Mouse (Mus musculus): ENCODE measurements around the gene Herpud2.
"Not testable (repeated sequence)": the region's sequence is repeated elsewhere in the genome, so short reads cannot be mapped to it uniquely, and the experiment has no call there.

Herpud2 gene

DNA sequence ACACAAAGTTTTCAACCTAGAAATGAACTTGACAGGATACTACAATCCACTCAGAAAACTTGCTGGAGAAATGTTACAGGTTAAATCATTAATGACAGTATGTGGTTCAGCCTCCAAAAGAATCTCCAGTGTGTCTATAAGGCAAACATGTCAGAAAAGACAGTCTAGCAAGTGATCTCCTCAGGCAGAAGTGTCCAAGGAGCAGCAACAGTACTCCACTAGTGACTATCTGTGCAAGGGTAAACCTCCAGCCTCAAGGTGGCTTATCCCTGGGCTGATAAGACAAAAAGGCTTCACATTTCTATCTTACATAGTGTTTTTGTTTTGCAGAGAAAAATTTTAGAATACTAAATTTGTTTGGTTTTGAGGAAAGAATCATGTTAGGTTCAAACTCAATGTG, 2.9 kb downstream of the Herpud2 start:
- in situ Hi-C loops (cut with MboI) = no loop called here

DNA sequence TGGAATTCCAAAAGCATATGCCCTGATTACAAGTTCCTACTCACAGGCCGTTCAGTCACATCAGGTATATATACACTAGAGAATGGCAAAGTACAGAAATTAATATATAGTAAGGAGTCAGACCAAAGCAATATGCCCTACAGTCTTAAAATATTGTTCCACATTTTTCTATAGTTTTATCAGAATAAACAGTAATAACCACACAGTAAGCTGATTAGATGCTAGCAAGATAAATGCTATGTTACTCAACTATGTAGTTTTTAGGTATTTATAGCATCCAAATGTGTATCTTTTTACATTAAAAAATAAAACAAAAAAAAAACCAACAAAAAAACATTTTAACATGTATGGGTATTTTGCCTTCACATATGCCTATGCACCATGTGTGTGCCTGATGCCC, 5.7 kb downstream of the Herpud2 start:
- in situ Hi-C loops (cut with MboI) = no loop called here

DNA sequence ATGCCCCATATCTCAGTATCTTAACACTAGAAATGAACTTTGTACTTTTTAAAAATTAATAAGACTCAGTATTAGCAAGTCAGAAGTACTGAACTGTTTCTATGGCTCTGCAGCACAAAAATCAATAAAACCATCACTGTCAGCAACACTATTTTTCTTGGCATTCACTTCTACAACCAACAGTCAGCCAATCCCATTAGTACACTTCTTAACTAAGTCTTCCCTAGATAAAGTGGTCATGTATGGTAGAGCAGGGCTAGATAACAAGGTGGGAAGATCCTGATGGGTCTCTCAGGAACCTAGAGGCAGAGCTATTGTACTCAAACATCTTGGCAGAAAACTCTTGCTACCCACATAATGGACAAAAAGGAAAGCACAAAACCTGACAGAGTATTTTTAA, 7.7 kb downstream of the Herpud2 start:
- in situ Hi-C loops (cut with MboI) = no loop called here

DNA sequence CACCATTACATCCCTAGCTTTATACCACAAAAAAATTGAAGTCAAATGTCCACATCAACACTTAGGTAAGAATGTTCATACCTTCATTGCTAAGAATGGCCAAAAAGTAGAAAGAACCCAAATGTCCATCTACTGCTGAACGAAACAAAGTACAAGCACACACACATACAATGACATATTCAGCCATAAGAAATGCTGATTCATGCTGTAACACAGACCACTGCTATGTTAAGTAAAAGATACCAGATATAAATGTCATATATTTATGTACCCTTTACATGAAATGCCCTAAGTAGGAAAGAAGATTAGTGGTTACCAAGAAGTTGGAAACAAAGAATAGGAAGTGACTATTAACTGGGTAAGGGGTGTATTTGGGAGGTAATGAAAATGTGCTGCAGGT, 8.6 kb downstream of the Herpud2 start:
- in situ Hi-C loops (cut with MboI) = no loop called here

DNA sequence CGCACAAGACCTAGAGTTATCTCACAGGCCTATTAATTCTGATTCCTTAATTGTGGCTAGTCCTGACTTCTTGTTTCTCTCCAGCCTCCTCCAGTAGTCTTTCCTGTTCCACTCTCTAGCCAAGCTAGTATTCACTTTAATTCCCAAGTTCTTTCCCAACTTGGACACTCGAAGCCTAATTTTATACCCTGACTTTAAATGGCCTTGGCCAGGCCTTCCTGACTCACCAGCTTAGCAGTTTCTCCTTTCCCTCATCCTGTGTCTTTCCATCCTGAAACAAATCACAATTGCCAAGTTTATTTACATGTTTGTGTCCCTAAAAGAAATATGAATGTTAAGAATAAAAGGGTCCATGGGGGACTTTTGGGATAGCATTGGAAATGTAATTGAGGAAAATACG, 9.6 kb downstream of the Herpud2 start:
- in situ Hi-C loops (cut with MboI) = no loop called here

DNA sequence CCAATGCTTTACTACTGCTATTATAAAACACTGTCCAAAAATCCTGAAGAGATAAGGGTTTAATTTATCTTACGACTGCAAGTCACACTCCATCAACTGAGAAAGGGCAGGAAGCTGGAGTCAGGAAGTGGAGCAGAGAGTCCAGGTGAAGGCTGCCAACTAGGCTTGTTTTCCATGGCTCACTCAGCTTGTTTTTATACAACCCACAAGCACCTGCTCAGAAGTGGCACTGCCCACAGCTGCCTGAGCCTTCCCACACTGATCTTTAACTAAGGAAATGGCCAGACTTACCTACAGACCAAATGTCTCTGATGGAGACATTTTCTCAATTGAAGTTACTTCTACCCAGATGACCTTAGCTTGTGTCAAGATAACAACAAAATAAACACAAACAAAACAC, 11.3 kb downstream of the Herpud2 start:
- in situ Hi-C loops (cut with MboI) = no loop called here

DNA sequence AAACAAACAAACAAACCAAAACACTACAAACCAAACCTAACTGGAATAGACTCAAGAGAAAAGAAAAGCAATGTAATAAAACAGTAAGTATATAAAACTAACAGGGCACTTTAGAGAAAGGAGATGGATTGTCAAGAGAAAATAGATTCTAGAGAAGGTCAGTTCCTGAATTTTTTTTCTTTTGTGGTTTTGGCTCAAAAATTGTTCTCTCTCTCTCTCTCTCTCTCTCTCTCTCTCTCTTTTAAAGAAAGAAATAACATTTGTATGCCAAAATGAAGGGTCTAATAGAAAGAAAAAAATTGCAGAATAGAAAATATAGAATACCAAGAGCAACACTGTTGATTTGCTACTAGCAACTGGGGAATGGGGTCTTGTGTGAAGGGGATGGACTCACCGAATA, 12.7 kb downstream of the Herpud2 start:
- in situ Hi-C loops (cut with MboI) = no loop called here

DNA sequence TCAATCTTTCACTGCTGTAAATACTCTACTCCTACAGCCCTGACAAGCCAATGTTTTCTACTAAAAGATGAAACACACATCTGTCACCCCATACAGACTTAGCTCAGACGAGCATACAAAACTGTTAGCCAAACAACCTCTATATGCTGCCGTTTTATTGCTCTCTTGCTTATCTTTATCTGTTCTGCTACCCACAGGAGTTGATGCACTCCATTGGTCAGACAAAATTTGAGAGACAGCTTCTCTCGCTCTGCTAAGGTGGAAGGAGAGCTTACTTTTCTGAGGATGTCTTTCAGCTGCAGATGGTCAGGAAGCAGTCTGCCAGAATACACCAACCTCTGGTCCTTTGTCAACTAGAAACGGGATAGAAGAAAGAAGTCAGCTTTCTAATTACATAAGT, 18.7 kb downstream of the Herpud2 start:
- in situ Hi-C loops (cut with MboI) = no loop called here

DNA sequence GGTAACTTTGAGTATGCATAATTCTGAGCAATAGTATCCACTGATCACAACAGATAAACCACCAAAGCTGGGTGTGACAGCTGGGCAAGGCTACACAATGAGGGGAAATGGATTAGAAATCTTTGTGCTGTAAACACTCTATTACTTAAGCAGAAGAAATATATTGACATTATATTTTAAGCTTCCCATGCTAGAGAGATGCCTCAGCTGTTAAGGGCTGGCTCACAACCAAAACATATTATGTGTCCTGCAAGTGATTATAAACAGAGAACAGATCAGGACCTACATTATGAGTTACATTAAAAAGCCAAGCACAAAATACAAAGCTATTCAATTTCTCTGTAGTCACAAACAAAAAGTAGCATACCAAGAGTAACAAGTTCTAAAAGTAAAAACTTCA, 19.4 kb downstream of the Herpud2 start:
- in situ Hi-C loops (cut with MboI) = no loop called here

DNA sequence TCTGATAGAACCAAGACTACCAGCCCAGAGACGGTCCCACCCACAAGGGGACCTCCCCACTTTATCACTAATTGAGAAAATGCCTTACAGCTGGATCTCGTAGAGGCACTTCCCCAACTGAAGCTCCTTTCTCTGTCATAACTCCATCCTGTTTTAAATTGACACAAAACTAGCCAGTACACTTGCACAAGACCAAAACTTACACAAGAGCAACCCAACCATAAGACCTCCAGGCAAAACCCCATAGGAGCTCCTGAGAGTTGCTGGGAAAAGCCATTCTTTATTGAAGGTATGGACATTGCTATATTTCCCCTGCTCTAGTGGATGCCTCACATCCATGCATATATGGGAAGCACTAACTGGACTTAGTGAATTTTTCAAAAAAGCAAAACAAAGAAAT, 27.6 kb downstream of the Herpud2 start:
- in situ Hi-C loops (cut with MboI) = no loop called here

DNA sequence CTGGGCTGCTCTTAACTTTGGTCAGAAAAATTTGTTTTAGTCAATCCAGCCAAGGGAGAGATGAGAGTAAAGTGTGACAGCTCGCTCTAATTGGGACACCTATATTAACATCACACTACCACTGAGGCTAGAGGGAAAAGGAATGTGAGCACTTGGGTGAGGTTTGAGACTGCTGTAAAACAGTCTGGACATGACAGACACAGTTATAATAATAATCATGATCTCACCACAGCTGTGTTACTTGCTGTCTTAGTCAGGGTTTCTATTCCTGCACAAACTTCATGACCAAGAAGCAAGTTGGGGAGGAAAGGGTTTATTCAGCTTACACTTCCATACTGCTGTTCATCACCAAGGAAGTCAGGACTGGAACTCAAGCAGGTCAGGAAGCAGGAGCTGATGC, 28.0 kb downstream of the Herpud2 start:
- in situ Hi-C loops (cut with MboI) = not testable (repeated sequence)

DNA sequence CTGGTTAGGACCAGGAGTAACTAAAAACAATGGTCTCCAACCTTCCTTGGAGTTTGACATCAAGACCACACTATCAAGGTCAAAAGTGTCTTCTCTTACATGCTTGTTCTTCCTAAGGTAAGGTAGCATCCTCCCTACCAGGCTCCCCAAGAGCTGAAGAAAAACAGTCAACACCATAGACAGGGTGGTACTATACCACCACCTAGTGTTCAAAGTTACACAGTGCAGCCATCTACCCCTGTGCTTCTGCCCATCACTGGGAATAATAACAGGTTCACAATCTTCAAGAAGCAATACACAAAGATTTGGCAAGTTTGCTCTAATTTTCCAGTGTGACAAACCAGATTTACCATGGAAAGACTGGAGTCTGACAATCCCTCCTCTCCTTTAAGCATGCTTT, 47.0 kb downstream of the Herpud2 start:
- in situ Hi-C loops (cut with MboI) = no loop called here

DNA sequence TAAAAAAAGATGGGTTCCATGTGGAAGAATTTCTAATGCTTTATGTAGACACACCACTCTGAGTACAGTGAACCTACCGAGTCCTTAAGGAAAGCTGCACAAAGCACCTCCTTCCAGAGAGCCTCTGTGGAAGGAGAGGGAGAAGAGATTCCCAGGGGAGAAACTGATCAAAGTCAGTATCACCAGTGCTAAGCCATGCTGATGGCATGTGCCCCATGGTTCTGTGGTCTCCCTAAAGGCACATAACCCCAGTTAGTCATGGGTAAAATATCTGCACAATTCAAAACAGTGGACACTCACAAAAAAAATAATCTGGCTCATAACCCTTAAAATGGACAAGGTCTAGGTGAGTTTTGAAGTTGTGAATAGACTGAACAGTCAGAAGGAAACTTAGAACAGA, 48.7 kb downstream of the Herpud2 start:
- in situ Hi-C loops (cut with MboI) = no loop called here

DNA sequence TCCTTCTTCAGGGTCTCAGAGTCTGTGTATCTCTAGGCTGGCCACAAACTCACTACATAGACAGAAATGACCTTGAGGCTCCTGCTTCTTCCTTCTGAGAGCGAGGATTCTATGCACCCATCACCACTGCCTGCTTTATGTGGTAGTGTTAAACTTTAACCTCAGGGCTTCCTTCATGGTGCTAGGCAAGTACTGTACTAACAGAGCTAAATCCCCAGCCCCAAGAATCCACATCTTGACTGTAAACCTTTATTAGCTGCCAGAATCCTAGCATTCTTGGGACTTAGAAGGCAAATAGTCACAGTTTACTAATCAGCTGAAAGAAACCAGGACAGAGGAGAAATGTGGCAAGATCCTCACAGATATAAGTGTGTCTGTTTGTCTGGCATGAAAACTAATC, 60.8 kb downstream of the Herpud2 start:
- in situ Hi-C loops (cut with MboI) = no loop called here

DNA sequence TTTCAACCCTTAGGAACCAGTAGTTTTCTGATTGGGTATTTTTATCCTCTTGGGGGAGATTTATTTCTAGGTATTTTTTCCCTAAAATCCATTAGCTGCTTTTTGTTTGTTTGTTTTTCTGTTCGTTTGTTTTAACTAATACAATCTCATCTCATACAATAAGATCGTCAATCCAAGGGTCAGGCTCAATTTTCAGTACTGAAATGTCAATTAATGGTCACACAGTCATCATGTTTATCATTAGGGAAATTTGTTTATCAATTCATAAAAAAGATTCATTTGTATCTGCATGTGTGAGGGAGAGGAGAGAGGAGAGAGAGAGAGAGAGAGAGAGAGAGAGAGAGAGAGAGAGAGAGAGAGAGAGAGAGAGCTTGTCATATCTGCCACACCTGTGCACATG, 62.5 kb downstream of the Herpud2 start, which contains the start of gene Gm10181:
Gm10181 (plus strand) TSS at position 301 of the 400 bp plus-strand sequence.
- in situ Hi-C loops (cut with MboI) = no loop called here

DNA sequence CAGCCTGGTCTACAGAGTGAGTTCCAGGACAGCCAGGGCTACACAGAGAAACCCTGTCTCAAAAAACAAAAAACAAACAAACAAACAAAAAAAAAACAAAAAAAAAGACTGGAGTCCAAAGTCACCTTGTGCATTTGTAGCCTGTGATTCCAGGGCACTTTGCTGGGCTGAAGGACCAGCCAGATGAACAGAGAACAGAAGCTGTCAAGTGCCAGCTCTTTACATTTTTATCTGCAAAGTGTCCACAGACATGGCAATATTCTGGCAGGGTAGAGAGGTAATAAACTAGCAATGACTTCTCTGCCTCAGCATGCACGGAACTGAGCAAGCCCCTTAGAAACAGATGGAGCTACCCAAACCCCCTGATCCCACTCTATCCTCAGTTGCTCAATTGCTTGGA, 75.1 kb downstream of the Herpud2 start:
- in situ Hi-C loops (cut with MboI) = no loop called here

DNA sequence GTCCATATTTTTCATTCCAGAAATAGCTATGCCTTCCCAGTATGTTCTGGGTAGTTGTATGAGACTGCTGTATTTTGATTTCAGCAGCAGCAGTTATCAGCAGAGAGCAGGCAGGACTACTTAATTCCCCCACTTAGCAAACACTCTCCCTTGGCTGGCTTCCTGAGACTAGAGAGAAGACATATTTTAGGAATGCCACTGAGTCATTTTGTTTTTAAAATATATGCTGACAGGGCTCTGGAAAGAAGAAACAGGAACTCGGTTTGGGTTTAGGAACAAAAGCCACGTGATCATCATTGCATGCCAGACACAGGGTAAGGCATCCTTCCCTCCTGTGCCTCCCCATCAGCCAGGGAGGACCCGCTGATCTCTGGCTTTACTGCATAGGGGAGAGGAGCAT, 75.6 kb downstream of the Herpud2 start:
- in situ Hi-C loops (cut with MboI) = no loop called here

DNA sequence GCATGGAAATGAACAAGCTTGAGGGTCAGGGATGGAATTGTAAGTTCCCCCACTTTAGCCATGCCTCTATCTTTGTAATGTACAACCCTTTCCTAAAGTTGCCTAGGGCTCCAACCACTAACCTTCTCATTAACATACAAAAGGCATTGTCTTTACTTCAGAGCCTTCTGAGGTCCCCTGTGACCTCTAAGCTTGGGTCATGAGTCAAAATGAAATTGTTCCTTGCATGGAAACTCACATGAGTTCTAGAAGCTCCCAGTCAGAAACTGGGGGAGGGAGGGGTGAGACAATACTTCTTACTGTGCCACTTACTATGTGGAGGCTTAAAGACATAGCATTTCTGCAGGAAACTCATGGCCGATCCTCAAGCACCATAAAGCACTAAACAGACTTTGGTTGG, 79.0 kb downstream of the Herpud2 start:
- in situ Hi-C loops (cut with MboI) = no loop called here

DNA sequence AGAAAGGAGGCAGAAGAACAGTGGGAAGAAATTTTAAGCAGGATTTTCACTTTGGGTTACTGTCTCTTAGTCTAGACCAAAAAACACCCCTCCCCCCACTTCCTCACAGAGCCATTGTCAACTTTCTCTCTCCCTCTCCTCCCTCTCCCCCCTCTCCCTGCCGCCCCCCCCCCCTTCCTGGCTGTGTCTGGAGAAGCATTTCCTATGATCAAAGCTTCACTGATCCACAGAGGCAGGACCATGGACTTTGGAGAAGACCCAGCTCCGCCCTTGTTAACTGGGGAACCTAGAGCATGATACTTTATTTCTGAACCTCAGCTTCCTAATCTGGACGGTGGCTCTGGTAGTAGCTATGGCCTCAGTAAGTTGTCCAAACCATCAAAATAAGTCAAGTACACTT, 92.9 kb downstream of the Herpud2 start:
- in situ Hi-C loops (cut with MboI) = no loop called here
